Mouse (Mus musculus): ENCODE results near the gene Olfr1360.

Olfr1360 gene

DNA sequence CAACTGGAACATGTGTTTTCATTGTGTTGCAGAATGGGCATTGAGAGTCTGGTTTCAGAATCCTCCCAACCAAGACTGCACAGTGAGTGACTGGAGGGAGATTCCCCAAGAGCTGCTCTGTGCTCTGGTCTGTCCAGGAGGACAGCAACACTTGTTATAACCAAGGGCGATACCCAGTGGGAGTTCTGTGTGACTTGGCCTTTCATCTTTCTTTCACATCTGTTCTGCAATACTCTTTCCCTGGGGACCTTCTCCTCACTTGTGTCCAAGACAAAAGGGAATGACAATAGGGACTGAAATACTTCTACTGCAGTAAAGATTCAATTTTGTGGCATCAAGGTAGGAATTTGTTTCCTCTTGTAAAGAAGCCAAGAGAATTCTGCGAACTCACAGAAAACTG lies 34.8 kb downstream of the Olfr1360 start, which contains the start of gene Olfr11:
Gene Olfr11 (minus strand): TSS at position 101 of the 400 bp plus-strand sequence.
- no peak for DNase-seq

Measured in kidney, adult 11 months (tissue).